Comparison of ENCODE assay signal across 8 mouse cellular contexts in genomic region chr4:43653161-43654015, GRCm38 (mm10). TPM values are rescaled to one million over a fixed set of nuclear protein-coding genes. Genes with fewer than 3 reads are reported as not detected.
DNase-seq lines count a peak whose midpoint lies in the region; ATAC-seq and TF ChIP-seq lines count a peak whose summit lies in the region.

Spag8 (minus strand) TSS chr4:43653594.

- 0 out of 2 replicates have a peak within 1 kb of the TSS, but pooled peaks have one; percentile 17 for H3K9ac ChIP-seq in forebrain, embryonic 14.5 days (ENCODE audit: low read length)
- H3K9ac ChIP-seq in intestine, postnatal 0 days (ENCODE audit: low read depth, low read length), result no peak within 1 kb of the TSS
- no peak within 1 kb of the TSS for H3K9ac ChIP-seq in lung, postnatal 0 days (replicated peaks; ENCODE audit: low read depth)

- TF ChIP-seq EP300 in lung, postnatal 0 days (IDR thresholded peaks at IDR 0.05), result no peak

- H3K27me3 ChIP-seq in forebrain, embryonic 14.5 days (replicated peaks; ENCODE audit: control insufficient read depth, insufficient read depth, low read length), result no peaks in the 10 kb centered on the region
- no peaks in the 10 kb centered on the region for H3K27me3 ChIP-seq in intestine, postnatal 0 days (replicated peaks; ENCODE audit: control insufficient read depth, insufficient read depth, low read length)
- no peaks in the 10 kb centered on the region for H3K27me3 ChIP-seq in lung, postnatal 0 days (replicated peaks; ENCODE audit: insufficient read depth, low read length)

- H3K4me2 ChIP-seq in forebrain, embryonic 14.5 days (ENCODE audit: low read length), result peak within 1 kb of the TSS; percentile 41
- H3K4me2 ChIP-seq in intestine, postnatal 0 days (replicated peaks; ENCODE audit: low read depth), result peak within 1 kb of the TSS; percentile 55
- H3K4me2 ChIP-seq in lung, postnatal 0 days (replicated peaks; ENCODE audit: low read depth, low read length), result peak within 1 kb of the TSS; percentile 51

- no peak within 1 kb of the TSS for H3K27ac ChIP-seq in forebrain, embryonic 14.5 days (ENCODE audit: low read depth, low read length)
- no peak within 1 kb of the TSS for H3K27ac ChIP-seq in intestine, postnatal 0 days (ENCODE audit: low read depth, low read length)
- no peak within 1 kb of the TSS for H3K27ac ChIP-seq in lung, postnatal 0 days (ENCODE audit: low read length)

- H3K4me1 ChIP-seq in forebrain, embryonic 14.5 days (ENCODE audit: control insufficient read depth, insufficient read depth, low read length), result peaks cover 6% of the 10 kb centered on the region
- no peaks in the 10 kb centered on the region for H3K4me1 ChIP-seq in intestine, postnatal 0 days (replicated peaks; ENCODE audit: control insufficient read depth, insufficient read depth, low read length)
- peaks cover 5% of the 10 kb centered on the region; the same call in 1 of the 2 replicates for H3K4me1 ChIP-seq in lung, postnatal 0 days (ENCODE audit: insufficient read depth, low read depth, low read length)

- 0 out of 2 replicates have a peak, but pooled peaks cover 3% of the 10 kb centered on the region for H3K9me3 ChIP-seq in forebrain, embryonic 14.5 days (replicated peaks; ENCODE audit: control insufficient read depth, low read length)
- peaks cover 3% of the 10 kb centered on the region; the same call in 1 of the 2 replicates for H3K9me3 ChIP-seq in intestine, postnatal 0 days (ENCODE audit: control insufficient read depth)
- H3K9me3 ChIP-seq in lung, postnatal 0 days (ENCODE audit: low read length), result no peaks in the 10 kb centered on the region; the same call in 1 of the 2 replicates

- ATAC-seq in forebrain, embryonic 14.5 days, result no peak
- no peak for ATAC-seq in intestine, postnatal 0 days
- 0 out of 2 replicates have a peak, but pooled peaks have one; percentile 19 for ATAC-seq in lung, postnatal 0 days

- WGBS in forebrain, embryonic 14.5 days, result 11% methylated on average over 24 of the region's 24 CpGs
- 18% methylated on average over 24 of the region's 24 CpGs for WGBS in intestine, postnatal 0 days
- 9% methylated on average over 24 of the region's 24 CpGs for WGBS in lung, postnatal 0 days

- peak; percentile 11; the same call in 1 of the 2 replicates for TF ChIP-seq CTCF in intestine, postnatal 0 days (IDR thresholded peaks at IDR 0.05; ENCODE audit: low read depth)
- TF ChIP-seq CTCF in lung, postnatal 0 days (IDR thresholded peaks at IDR 0.05), result 0 out of 2 replicates have a peak, but pooled peaks have one; percentile 11

- peak; percentile 36 for DNase-seq in adrenal gland, adult 2 months
- no peak for DNase-seq in adrenal gland, adult 18-20 months (ENCODE audit: low spot score in 2 of 2)
- peak; percentile 74 for DNase-seq in MEL-GATA-1-ER (ENCODE audit: extremely low read depth, low read depth)
- DNase-seq in forebrain, embryonic 14.5 days (ENCODE audit: low spot score), result peak; percentile 58
- DNase-seq in lung, postnatal 0 days (ENCODE audit: low spot score), result peak; percentile 78
- DNase-seq in right cerebral cortex, postnatal 4 days, result peak; percentile 67
- no peak for DNase-seq in gastrocnemius, postnatal 14 days

- H3K36me3 ChIP-seq in forebrain, embryonic 14.5 days (ENCODE audit: control insufficient read depth, insufficient read depth, low read length), result peaks cover 5% of the 10 kb centered on the region; the same call in 1 of the 2 replicates
- H3K36me3 ChIP-seq in intestine, postnatal 0 days (ENCODE audit: control insufficient read depth, insufficient read depth), result 0 out of 2 replicates have a peak, but pooled peaks cover 9% of the 10 kb centered on the region
- no peaks in the 10 kb centered on the region for H3K36me3 ChIP-seq in lung, postnatal 0 days (ENCODE audit: insufficient read depth, low read length)

- peak within 1 kb of the TSS; percentile 17 for H3K4me3 ChIP-seq in forebrain, embryonic 14.5 days (ENCODE audit: low read depth, low read length)
- H3K4me3 ChIP-seq in intestine, postnatal 0 days (ENCODE audit: low read depth, low read length), result peak within 1 kb of the TSS; percentile 9; the same call in 1 of the 2 replicates
- H3K4me3 ChIP-seq in lung, postnatal 0 days (ENCODE audit: low read depth, low read length), result peak within 1 kb of the TSS; percentile 23; the same call in 1 of the 2 replicates

- intact Hi-C loops in gastrocnemius, postnatal 14 days (cut with DNase I; ENCODE audit: low total_unique reads), result no loop called here

RNA-seq across cellular contexts. Expression of gene Spag8, which starts in this region (rescaled TPM):
- total RNA-seq in adrenal gland, adult 2 months (2021), result under 1 TPM; 0.26 to 0.45 TPM
- polyA plus RNA-seq in adrenal gland, adult 2 months (2012; rRNA removed), result 1.2 and 2.2 TPM in 2 replicates
- total RNA-seq in adrenal gland, adult 18-20 months (2021), result under 1 TPM; 0.53 to 0.54 TPM
- polyA plus RNA-seq in forebrain, embryonic 14.5 days (2014; fragmentation: Nextera tagmentation; extraction: Ambion mirVana), result 4.2 and 5.7 TPM in 2 replicates
- 0.08 and 0.22 TPM in 2 replicates for polyA plus RNA-seq in intestine, postnatal 0 days (2015; fragmentation: Nextera tagmentation; extraction: Ambion mirVana)
- polyA plus RNA-seq in lung, postnatal 0 days (2015; fragmentation: Nextera tagmentation; extraction: Ambion mirVana), result 10.4 and 10.8 TPM in 2 replicates
- total RNA-seq in gastrocnemius, postnatal 14 days (2021), result not detected

Comparison
In these comparisons a context has a peak if more than half of its experiments do, and no peak if none do; other contexts are left out.
1. DNase-seq: peak in adrenal gland, adult 2 months (single experiment), MEL-GATA-1-ER (single experiment), forebrain, embryonic 14.5 days (single experiment), lung, postnatal 0 days (single experiment) and right cerebral cortex, postnatal 4 days (single experiment); none in adrenal gland, adult 18-20 months (0 of 2) and gastrocnemius, postnatal 14 days (single experiment).
2. Peak in every context shown above with its lines, with median percentiles within 50 percentile points of each other: H3K4me2 ChIP-seq and H3K4me3 ChIP-seq.